Mouse (Mus musculus) ES-Bruce4 (cell line): ENCODE measurements around the gene Trim38. TPM values are rescaled to one million over a fixed set of nuclear protein-coding genes. Genes with fewer than 3 reads are reported as not detected.
"Not testable (repeated sequence)": the region's sequence is repeated elsewhere in the genome, so short reads cannot be mapped to it uniquely, and the experiment has no call there.

Experiments used
- H3K27ac ChIP-seq: 2 replicates; pipeline ENCODE4 v1.5.1; 2012; ENCODE audit warnings: low read length, inconsistent platforms; ENCODE audit not compliant: insufficient read depth
- H3K27me3 ChIP-seq: 2 replicates; pipeline ENCODE4 v1.6.1; 2012; ENCODE audit warnings: mild to moderate bottlenecking, low read length, inconsistent platforms; ENCODE audit not compliant: control insufficient read depth, poor library complexity, insufficient read depth, severe bottlenecking
- H3K36me3 ChIP-seq: 2 replicates; pipeline ENCODE4 v1.6.1; 2012; ENCODE audit warnings: inconsistent platforms, mild to moderate bottlenecking, low read length, moderate library complexity; ENCODE audit not compliant: control insufficient read depth, poor library complexity, insufficient read depth, severe bottlenecking
- H3K4me1 ChIP-seq: one replicate; pipeline ENCODE4 v1.8.1; 2011; ENCODE audit warnings: low read length; ENCODE audit not compliant: control insufficient read depth, insufficient read depth
- H3K4me3 ChIP-seq: 2 replicates; pipeline ENCODE4 v1.5.1; 2011; ENCODE audit warnings: low read depth, mild to moderate bottlenecking, low read length
- H3K9ac ChIP-seq: 2 replicates; pipeline ENCODE4 v1.6.1; 2012; ENCODE audit warnings: low read depth, mild to moderate bottlenecking, inconsistent platforms; ENCODE audit not compliant: poor library complexity, severe bottlenecking
- H3K9me3 ChIP-seq: replicated peaks from 2 replicates; pipeline ENCODE4 v1.6.1; 2012; ENCODE audit warnings: mild to moderate bottlenecking, low read length, inconsistent platforms; ENCODE audit not compliant: control insufficient read depth, poor library complexity, insufficient read depth, severe bottlenecking
- CTCF ChIP-seq: IDR thresholded peaks from one replicate; pipeline ENCODE4 v1.8.1; 2011; ENCODE audit warnings: low read depth, low read length
- EP300 ChIP-seq: IDR thresholded peaks from 2 replicates; pipeline ENCODE4 v1.6.1; 2011; ENCODE audit warnings: low read depth, low read length; ENCODE audit not compliant: insufficient read depth
- POLR2A ChIP-seq: IDR thresholded peaks from one replicate; pipeline ENCODE4 v1.8.1; 2011; ENCODE audit warnings: low read length; ENCODE audit not compliant: insufficient read depth
- polyA plus RNA-seq: library from polyadenylated mRNA; stranded (reverse); fragments of >200 nt; gene quantifications from 2 replicates; pipeline ENCODE4 v1.2.4, GENCODE M21; 2011; ENCODE audit warnings: low read depth; ENCODE audit not compliant: missing spikeins, insufficient read depth, insufficient read length

The Trim38 gene
- polyA plus RNA-seq, 1 experiment: not detected

DNA sequence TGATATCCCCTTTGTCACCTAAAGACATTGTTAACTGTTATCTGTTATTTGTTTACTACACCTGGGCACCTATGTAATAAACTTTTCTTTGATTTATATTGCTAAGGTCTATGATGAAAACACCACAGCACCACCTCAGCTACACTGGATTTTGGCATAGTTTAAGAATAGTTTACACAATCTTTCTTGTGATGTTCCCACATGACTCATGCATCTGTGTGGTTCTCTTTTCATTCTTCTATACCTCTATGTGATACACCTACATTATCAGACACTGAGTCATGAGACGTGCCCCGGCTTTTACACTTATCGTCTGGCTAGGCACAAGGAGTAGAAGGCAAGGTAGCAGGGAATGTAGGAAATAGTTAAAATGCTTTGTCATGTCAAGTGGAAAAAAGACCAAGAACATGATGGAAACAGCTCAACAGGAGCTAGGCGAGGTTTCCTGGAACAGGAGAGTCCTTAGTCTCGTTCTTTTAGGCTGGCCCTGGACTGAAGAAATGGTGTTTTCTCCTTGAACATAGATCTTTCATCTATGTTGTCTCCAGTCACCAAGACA lies 20.1 kb upstream of the Trim38 start:
- peak overlapping the region; percentile 41 for H3K27ac ChIP-seq
- H3K4me1 ChIP-seq: peaks cover 2% of the 10 kb centered on the region
- H3K4me3 ChIP-seq: no peak overlapping the region
- no peaks in the 10 kb centered on the region for H3K27me3 ChIP-seq
- no peaks in the 10 kb centered on the region for H3K9me3 ChIP-seq
- H3K9ac ChIP-seq: no peak overlapping the region
- TF ChIP-seq EP300 (no peak), CTCF (no peak), POLR2A (no peak)
- no peaks in the 10 kb centered on the region for H3K36me3 ChIP-seq

DNA sequence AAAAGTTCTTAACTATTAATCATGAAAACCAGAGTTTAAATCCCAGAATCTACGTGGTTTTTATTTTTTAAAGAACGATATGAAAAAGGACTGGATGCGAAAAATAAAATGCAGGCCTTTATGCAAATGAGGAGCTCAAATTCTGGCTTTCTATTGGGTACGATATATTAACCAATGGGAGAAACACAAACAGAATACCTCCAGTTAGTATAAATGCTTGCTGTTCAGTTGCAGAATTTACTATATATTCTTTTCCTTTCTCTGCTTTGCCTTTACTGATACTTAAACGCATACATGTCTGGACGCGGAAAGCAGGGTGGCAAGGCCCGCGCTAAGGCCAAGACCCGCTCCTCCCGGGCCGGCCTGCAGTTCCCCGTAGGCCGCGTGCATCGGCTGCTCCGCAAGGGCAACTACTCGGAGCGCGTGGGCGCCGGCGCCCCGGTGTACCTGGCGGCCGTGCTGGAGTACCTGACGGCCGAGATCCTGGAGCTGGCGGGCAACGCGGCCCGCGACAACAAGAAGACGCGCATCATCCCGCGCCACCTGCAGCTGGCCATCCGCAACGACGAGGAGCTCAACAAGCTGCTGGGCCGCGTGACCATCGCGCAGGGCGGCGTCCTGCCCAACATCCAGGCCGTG lies 18.8 kb upstream of the Trim38 start, which contains the start of gene Hist1h2ab:
Gene Hist1h2ab, plus strand, starts transcription at position 288 of the 639 bp plus-strand sequence.
- not testable (repeated sequence) for H3K4me1 ChIP-seq, H3K27me3 ChIP-seq, H3K9me3 ChIP-seq, H3K36me3 ChIP-seq
- H3K27ac ChIP-seq: peak within 1 kb of the TSS; percentile 95
- peak within 1 kb of the TSS; percentile 68 for H3K4me3 ChIP-seq
- H3K9ac ChIP-seq: peak within 1 kb of the TSS; percentile 91
- TF ChIP-seq POLR2A (peak; percentile 80), EP300 (0 out of 2 replicates have a peak, but pooled peaks have one; percentile 31)

DNA sequence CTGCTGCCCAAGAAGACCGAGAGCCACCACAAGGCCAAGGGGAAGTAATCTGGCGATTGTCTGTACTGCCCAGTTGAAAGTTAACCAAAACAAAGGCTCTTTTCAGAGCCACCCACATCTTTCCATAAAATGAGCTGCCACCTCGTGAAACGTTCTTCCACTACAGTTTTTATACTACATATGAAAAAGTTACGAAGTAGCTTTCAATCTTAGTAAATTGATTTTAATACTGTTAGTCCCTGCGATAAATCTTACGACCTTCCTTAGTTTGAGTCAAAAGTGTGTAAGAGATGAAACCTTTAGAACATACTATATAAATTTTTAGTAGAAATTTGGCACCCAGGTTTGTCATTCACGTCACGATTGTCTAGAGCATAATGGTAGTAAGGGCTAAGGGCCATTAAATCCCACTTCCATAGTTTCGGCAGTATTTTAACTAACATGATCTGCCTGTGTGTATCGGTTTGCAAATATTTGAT lies 18.2 kb upstream of the Trim38 start:
- no peaks in the 10 kb centered on the region for H3K27me3 ChIP-seq
- peak overlapping the region; percentile 95 for H3K27ac ChIP-seq
- H3K9ac ChIP-seq: peak overlapping the region; percentile 91
- TF ChIP-seq EP300 (no peak), CTCF (no peak), POLR2A (no peak)
- no peaks in the 10 kb centered on the region for H3K9me3 ChIP-seq
- peak overlapping the region; percentile 68 for H3K4me3 ChIP-seq
- peaks cover 2% of the 10 kb centered on the region for H3K4me1 ChIP-seq
- no peaks in the 10 kb centered on the region for H3K36me3 ChIP-seq

DNA sequence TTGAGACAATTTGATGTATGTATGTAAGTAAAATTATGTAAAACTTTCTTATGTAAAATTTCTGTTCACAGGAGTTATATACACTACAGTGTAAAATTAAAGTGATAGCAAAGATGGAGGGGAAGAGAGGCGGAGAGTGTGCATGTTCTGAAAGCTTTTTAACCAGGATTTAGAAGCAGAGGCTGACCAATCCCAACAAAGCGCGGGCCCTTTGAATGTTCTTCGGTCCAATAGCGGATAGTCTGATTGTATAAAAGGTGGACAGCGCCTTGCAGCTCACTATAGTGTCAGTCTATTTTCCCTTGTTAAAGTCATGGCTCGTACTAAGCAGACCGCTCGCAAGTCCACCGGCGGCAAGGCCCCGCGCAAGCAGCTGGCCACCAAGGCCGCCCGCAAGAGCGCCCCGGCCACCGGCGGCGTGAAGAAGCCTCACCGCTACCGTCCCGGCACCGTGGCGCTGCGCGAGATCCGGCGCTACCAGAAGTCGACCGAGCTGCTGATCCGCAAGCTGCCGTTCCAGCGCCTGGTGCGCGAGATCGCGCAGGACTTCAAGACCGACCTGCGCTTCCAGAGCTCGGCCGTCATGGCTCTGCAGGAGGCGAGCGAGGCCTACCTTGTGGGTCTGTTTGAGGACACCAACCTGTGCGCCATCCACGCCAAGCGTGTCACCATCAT lies 17.5 kb upstream of the Trim38 start, which contains the start of gene Hist1h3b:
Gene Hist1h3b, plus strand, starts transcription at position 201 of the 675 bp plus-strand sequence.
- not testable (repeated sequence) for H3K27me3 ChIP-seq, H3K4me1 ChIP-seq, H3K36me3 ChIP-seq, H3K9me3 ChIP-seq
- peak within 1 kb of the TSS; percentile 95 for H3K27ac ChIP-seq
- TF ChIP-seq POLR2A: peak; percentile 85
- peak within 1 kb of the TSS; percentile 96 for H3K9ac ChIP-seq
- peak within 1 kb of the TSS; percentile 81 for H3K4me3 ChIP-seq

DNA sequence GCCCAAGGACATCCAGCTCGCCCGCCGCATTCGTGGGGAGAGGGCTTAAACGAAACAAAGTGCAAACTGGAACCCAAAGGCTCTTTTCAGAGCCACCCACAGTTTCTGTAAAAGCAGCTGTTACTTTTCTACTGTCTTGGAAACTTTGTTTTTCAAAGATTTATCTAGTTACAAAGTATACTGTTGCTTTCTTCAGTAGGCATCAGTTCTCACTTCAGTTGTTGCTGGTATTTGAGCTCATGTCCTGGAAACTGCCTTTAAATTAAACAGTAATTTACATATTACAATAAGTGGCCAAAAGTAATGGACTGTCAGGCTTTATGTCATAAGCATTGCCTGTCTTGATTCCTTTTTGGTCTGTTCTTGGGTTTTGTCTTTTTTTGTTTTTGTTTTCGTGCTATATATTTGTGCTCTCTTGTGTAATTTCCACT lies 17.0 kb upstream of the Trim38 start:
- Histone ChIP-seq H3K4me3 (peak overlapping the region; percentile 81), H3K27me3 (no peaks in the 10 kb centered on the region), H3K9me3 (no peaks in the 10 kb centered on the region), H3K36me3 (no peaks in the 10 kb centered on the region), H3K27ac (peak overlapping the region; percentile 85), H3K9ac (peak overlapping the region; percentile 96), H3K4me1 (peaks cover 2% of the 10 kb centered on the region)
- TF ChIP-seq CTCF (no peak), POLR2A (no peak), EP300 (no peak)
